Mouse (Mus musculus) small intestine, adult 2 months (tissue): ENCODE results near the gene Sec14l2. TPM values are rescaled to one million over a fixed set of nuclear protein-coding genes. Genes with fewer than 3 reads are reported as not detected.

Source experiments
- H3K27ac ChIP-seq: fragments of 200-500 bp; 2 replicates; pipeline ENCODE4 v1.5.1; 2012; ENCODE audit warnings: low read depth, low read length, control low read depth, inconsistent platforms; ENCODE audit not compliant: insufficient read depth
- H3K27me3 ChIP-seq: fragments of 200-500 bp; 2 replicates; pipeline ENCODE4 v1.6.1; 2012; ENCODE audit warnings: mild to moderate bottlenecking, moderate library complexity, low read length, inconsistent platforms; ENCODE audit not compliant: control insufficient read depth, insufficient read depth
- H3K36me3 ChIP-seq: fragments of 200-500 bp; 2 replicates; pipeline ENCODE4 v1.6.1; 2012; ENCODE audit warnings: mild to moderate bottlenecking, low read length, control low read depth, inconsistent platforms; ENCODE audit not compliant: control insufficient read depth, insufficient read depth
- H3K4me1 ChIP-seq: fragments of 200-500 bp; 2 replicates; pipeline ENCODE4 v1.6.1; 2012; ENCODE audit warnings: low read length, inconsistent platforms, mixed read lengths; ENCODE audit not compliant: control insufficient read depth, insufficient read depth, insufficient read length
- H3K4me3 ChIP-seq: fragments of 200-500 bp; 2 replicates; pipeline ENCODE4 v1.5.1; 2012; ENCODE audit warnings: low read depth, mild to moderate bottlenecking, control low read depth, inconsistent platforms, low read length, moderate library complexity
- CTCF ChIP-seq: fragments of 200-500 bp; IDR thresholded peaks from 2 replicates; pipeline ENCODE4 v1.5.1; 2012; ENCODE audit warnings: low read depth, mild to moderate bottlenecking, control low read depth, inconsistent platforms, low read length, moderate library complexity, mixed read lengths; ENCODE audit not compliant: insufficient replicate concordance, insufficient read length; ENCODE audit errors: extremely low read depth
- POLR2A ChIP-seq: fragments of 200-500 bp; IDR thresholded peaks from 2 replicates; pipeline ENCODE4 v1.6.1; 2012; ENCODE audit warnings: low read depth, mild to moderate bottlenecking, control low read depth, inconsistent platforms, low read length, moderate library complexity
- WGBS: fragments of 180-500 bp; shearing (Covaris S2); methylation state at CpG from one replicate; pipeline ENCODE4 v1.1.7; 2018; 5-methylcytosine and 5-hydroxymethylcytosine counted together
- polyA plus RNA-seq: library from polyadenylated mRNA; depleted of rRNA; stranded (reverse); fragments of >200 nt; gene quantifications from 2 replicates; pipeline ENCODE4 v1.2.3, GENCODE M21; 2012; rRNA removed

Sec14l2 gene
- polyA plus RNA-seq, 1 experiment, result 84.2 TPM

GRCm38 (mm10) chr11:4062981-4063380, 60.2 kb downstream of the Sec14l2 start:
- H3K36me3 ChIP-seq, result no peaks in the 10 kb centered on the region

GRCm38 (mm10) chr11:4062523-4062922, 60.7 kb downstream of the Sec14l2 start:
- H3K4me1 ChIP-seq, result no peaks in the 10 kb centered on the region
- no peak overlapping the region for H3K4me3 ChIP-seq
- no peak overlapping the region for H3K27ac ChIP-seq
- WGBS, result 87% methylated on average over 4 of the region's 4 CpGs
- no peaks in the 10 kb centered on the region for H3K27me3 ChIP-seq
- no peaks in the 10 kb centered on the region for H3K36me3 ChIP-seq
- TF ChIP-seq POLR2A (no peak), CTCF (no peak)

More at GRCm38 (mm10) chr11:4062981-4063380, 60.2 kb downstream of the Sec14l2 start:
- Histone ChIP-seq H3K27ac (no peak overlapping the region), H3K4me1 (no peaks in the 10 kb centered on the region), H3K27me3 (no peaks in the 10 kb centered on the region), H3K4me3 (no peak overlapping the region)
- WGBS, result 50% methylated on average over 6 of the region's 6 CpGs
- no peak for TF ChIP-seq POLR2A
- TF ChIP-seq CTCF, result no peak

GRCm38 (mm10) chr11:4060866-4061575, 62.2 kb downstream of the Sec14l2 start:
- H3K4me3 ChIP-seq, result no peak overlapping the region

DNA sequence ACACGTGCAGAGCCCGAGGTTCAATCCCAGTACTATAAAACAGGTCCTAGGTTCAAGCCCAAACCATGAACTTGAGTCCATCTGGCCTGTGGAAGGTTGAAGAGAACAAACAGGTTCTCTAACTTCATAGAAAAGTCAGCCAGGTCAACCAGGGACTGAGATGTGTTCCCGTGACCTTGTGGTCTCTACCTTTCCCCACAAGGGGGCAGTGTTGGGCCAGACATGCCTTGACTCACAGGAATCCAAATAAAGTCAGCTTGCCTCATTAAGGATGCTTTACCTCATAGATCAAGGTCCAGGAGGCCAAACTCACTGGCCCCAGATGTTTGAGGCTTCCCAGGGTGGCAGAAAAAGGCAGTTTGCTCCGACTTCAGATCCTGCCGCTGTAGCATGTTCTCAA, 69.6 kb downstream of the Sec14l2 start:
- Histone ChIP-seq H3K36me3 (no peaks in the 10 kb centered on the region), H3K4me3 (no peak overlapping the region), H3K27me3 (no peaks in the 10 kb centered on the region), H3K27ac (no peak overlapping the region), H3K4me1 (no peaks in the 10 kb centered on the region)
- TF ChIP-seq POLR2A, result no peak
- peak; percentile 84; the same call in 1 of the 2 replicates for TF ChIP-seq CTCF
- 16% methylated on average over 5 of the region's 5 CpGs for WGBS

More at GRCm38 (mm10) chr11:4060866-4061575, 62.2 kb downstream of the Sec14l2 start:
- TF ChIP-seq POLR2A, result no peak
- no peak for TF ChIP-seq CTCF
- no peaks in the 10 kb centered on the region for H3K27me3 ChIP-seq
- WGBS, result 38% methylated on average over 5 of the region's 5 CpGs
- no peaks in the 10 kb centered on the region for H3K4me1 ChIP-seq
- no peaks in the 10 kb centered on the region for H3K36me3 ChIP-seq
- no peak overlapping the region for H3K27ac ChIP-seq

GRCm38 (mm10) chr11:4048438-4048837, 74.8 kb downstream of the Sec14l2 start:
- no peaks in the 10 kb centered on the region for H3K27me3 ChIP-seq
- H3K27ac ChIP-seq, result no peak overlapping the region
- no peaks in the 10 kb centered on the region for H3K36me3 ChIP-seq
- no peak overlapping the region for H3K4me3 ChIP-seq
- TF ChIP-seq CTCF, result no peak
- TF ChIP-seq POLR2A, result no peak
- H3K4me1 ChIP-seq, result no peaks in the 10 kb centered on the region
- 81% methylated on average over 6 of the region's 6 CpGs for whole genome bisulfite sequencing

GRCm38 (mm10) chr11:4047766-4048165, 75.4 kb downstream of the Sec14l2 start:
- TF ChIP-seq CTCF (no peak), POLR2A (no peak)
- WGBS, result 88% methylated on average over 2 of the region's 2 CpGs

More at GRCm38 (mm10) chr11:4047766-4048165, 75.4 kb downstream of the Sec14l2 start:
- Histone ChIP-seq H3K36me3 (no peaks in the 10 kb centered on the region), H3K27ac (no peak overlapping the region), H3K27me3 (no peaks in the 10 kb centered on the region), H3K4me3 (no peak overlapping the region), H3K4me1 (no peaks in the 10 kb centered on the region)

Other genes with a start within 250 kb of the Sec14l2 start
- 0.06 TPM in 2 replicates for gene 4921536K21Rik, start 228.3 kb downstream of the Sec14l2 start, polyA plus RNA-seq
- 1.4 and 2.4 TPM in 2 replicates for gene Dusp18, start 228.2 kb downstream of the Sec14l2 start, polyA plus RNA-seq
- gene Slc35e4, start 208.8 kb downstream of the Sec14l2 start, polyA plus RNA-seq, result 4.7 and 6.5 TPM in 2 replicates
- gene Tcn2, start 191.3 kb downstream of the Sec14l2 start, polyA plus RNA-seq, result 187 and 452 TPM in 2 replicates
- gene Pes1, start 159.4 kb downstream of the Sec14l2 start, polyA plus RNA-seq, result 11.2 and 17.8 TPM in 2 replicates
- gene 4930556J24Rik, start 146.6 kb downstream of the Sec14l2 start, polyA plus RNA-seq, result 0.19 TPM in 1 of 2 replicates, not detected in the other
- 88.7 and 124 TPM in 2 replicates for gene Gal3st1, start 139.8 kb downstream of the Sec14l2 start, polyA plus RNA-seq
- gene Sec14l4, start 92.0 kb downstream of the Sec14l2 start, polyA plus RNA-seq, result 0.05 and 0.42 TPM in 2 replicates
- gene Sec14l3, start 58.6 kb downstream of the Sec14l2 start, polyA plus RNA-seq, result not detected in 2 replicates
- 22.4 and 26.6 TPM in 2 replicates for gene Mtfp1, start 28.0 kb downstream of the Sec14l2 start, polyA plus RNA-seq
- 13.9 and 20.6 TPM in 2 replicates for gene Rnf215, start 11.8 kb upstream of the Sec14l2 start, polyA plus RNA-seq
- gene Ccdc157, start 36.9 kb upstream of the Sec14l2 start, polyA plus RNA-seq, result 2.1 and 2.2 TPM in 2 replicates
- 13.9 and 24.7 TPM in 2 replicates for gene Sf3a1, start 36.9 kb upstream of the Sec14l2 start, polyA plus RNA-seq
- gene Tbc1d10a, start 63.4 kb upstream of the Sec14l2 start, polyA plus RNA-seq, result 22.3 and 32.0 TPM in 2 replicates
- gene Castor1, start 94.8 kb upstream of the Sec14l2 start, polyA plus RNA-seq, result 2.6 and 2.7 TPM in 2 replicates
- gene Osm, start 113.0 kb upstream of the Sec14l2 start, polyA plus RNA-seq, result 0.19 and 0.48 TPM in 2 replicates
- gene Lif, start 134.1 kb upstream of the Sec14l2 start, polyA plus RNA-seq, result 1.5 and 5.6 TPM in 2 replicates